Mouse (Mus musculus) brain, adult 2 months (tissue): ENCODE data around the gene Eya4.

ENCODE experiments used
- DNase-seq: peaks from one replicate; pipeline ENCODE4 v3.0.0; 2011; ENCODE audit warnings: low read depth, low spot score

The Eya4 gene

DNA sequence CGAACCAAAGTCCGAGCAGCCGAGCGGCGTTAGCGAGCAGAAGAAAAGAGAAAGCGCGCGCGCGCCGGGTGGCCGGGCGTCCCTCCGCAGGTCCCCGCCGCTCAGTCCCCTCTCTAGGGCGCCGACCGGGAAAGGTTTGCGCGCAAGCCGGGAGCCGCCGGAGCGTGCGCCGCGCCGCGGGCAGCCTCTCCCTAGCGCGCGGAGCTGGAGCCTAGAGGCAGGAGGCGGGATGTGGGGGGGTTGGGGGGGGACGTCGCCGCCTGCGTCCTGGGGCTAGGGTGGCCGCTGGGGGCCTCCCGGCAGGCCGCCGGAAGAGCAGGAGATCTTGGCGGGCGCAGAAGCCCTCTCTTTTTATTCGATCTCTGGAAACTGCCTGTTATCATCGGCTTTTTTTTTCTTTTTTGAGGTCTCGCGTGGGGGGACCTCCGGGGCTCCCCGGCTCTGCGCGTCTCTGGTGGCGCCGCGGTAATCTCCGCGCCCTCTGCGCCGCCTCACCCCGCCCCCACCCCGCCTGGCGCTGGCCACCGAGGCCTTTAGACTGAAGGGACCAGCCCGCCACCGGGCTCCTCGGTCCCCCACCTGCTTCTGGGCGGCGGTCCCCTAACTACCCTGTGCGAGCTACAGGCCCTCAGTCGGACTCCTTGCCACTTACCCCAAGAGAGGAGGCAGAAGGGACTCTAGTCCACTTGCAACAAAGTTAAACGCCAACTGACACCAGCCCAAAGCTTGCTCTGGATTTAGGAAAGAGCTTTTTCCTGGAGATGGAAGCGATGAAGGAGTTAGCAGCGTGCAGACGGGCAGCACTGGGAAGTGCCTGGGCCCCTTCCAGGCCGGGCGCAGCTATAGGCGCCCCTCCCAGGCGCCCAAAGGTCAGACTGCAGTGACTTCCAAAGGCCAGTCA lies at the start of gene Eya4:
Gene Eya4, minus strand, starts transcription at position 776 of the 901 bp plus-strand sequence.
- DNase-seq, result peak; percentile 41

DNA sequence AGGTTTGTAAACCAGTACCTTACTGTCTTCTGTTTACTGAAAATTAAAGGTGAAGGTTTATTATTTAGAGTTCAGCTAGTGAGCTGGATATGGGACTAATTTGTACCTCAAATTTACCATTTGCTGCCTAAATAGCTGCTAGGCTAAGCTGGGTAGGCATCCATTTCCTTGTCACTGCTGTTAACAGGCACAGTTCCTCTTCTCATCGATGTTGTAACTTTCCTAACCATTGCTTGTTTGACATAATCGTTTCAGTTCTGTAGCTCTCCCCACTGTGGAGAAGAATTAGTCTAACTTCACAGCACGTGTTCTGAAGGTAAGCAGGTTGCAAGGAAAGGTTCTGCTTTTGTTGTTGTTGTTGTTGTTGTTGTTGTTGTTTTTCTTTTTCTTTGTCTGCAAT lies 44.8 kb upstream of the Eya4 start:
- DNase-seq, result no peak

DNA sequence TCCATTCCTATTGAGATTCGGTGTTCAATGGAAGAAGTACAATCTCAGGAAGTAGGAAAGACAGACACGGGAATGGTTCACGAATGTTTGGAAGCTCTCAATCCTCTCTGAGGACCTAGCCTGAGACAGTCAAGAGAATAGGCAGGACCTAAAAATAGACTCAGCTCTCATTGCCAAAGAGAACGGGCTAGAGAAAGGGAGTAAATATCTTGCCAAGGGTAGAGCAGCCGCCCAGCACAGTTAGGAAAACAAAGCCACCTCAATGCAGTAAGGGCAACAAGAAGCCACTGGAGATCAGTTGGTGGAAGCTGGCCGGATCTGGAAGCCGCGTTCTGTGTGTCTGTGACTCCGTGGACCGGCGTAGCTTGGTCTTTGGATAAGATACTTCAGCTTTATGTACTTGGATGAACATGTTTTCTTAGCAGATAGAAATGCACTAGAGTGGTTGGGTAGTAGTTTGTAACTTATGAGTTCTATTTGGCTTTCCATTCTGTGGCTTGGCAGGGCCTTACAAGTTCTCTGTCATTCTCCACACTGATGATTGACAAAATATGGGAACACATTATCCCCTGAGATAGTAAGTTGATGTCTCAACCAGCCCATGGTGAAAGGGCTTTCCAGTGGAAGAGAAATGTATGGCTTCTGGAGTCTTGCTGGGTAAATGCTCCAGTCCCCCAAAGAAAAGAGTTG lies 44.1 kb upstream of the Eya4 start:
- DNase-seq, result peak; percentile 6

DNA sequence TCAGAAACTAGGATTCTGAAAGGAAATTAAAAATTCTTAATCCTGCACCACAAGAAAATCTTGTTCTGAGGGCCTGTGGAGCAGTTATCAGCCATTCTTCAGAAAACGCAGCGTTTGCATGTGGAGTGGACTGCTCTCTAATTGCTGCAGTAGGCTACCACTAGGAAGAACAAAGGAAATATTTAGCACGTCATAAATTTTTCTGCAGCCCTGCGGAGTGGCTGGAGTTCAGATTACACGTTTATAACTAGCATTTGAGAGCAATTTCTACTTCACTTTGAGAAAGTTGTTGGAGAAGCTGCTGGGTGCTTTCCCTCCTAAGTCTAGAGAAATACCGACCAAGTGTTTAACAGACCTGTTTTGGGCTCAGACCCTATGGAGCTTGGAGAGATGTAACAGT lies 43.6 kb upstream of the Eya4 start:
- DNase-seq, result no peak

DNA sequence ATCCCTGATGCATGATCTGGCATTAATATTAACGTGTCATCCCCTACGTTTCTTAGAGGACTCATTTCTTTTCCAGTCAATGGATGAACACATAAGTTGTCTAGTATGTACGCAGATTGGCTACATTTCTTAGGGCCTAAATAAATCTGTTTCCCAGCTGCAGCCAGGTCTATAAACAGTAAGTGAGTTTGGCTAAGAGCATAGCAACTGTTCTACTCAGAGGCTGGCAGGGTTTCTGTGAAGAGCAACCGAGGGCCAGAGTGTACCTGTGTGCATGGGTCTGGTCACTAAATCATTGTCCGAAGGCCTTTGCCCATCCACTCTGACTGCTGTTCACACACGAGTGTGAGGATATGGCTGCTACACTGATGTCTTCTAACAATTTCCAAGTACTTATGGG lies 13.3 kb upstream of the Eya4 start:
- no peak for DNase-seq

DNA sequence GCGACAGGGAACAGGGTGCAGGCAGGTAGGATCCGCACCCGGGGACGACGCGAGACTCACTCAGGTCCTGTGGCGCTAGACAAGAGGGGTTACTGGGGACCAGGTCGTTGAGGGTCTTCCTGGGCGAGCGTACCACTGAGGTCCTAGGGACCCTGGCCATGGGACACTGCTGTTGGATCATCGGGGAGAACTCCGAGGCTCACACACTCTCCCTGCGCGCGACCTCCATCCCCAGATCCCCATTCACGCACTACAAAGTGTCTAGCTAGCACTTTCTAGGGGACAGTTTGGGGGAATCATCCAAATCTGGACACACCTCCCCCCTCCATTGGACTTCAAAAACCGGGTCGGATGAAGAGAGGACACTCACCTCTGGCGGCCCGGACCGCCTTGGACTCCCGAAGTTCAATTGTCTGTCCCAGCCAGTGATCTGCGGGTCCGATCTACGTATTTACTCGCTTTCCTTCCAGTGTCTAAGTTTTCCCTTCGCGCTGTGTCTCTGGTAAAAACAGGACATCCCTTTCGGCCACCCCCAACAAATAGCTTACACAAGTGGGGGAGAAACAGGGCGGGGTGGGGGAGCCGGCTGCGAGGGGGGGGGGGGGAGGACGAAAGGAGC lies 1.1 kb downstream of the Eya4 start:
- DNase-seq, result no peak

DNA sequence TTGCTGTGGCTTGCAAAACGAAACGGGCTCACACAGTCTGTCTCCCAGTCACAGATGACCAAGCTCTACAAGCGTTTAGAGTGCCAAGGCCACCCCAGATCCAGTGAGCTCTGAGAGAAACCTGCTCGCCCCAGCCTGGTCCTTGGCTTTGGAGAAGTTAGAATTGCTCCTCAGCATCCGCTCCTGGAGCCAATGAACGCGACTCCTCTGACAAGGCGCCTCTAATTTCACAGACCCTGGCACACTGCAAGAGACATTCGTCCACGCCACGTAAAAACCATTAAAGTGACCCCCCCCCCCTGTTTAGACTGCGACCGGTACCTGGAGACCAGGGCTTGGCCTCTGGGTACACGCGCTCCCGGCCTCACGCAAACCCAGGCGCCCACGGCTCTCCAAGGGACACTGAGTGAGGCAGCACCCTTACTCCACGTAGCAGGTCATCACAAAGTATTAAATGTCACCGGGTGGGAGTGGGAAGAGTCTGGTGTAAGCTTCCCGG lies 1.6 kb downstream of the Eya4 start:
- DNase-seq, result peak; percentile 11

DNA sequence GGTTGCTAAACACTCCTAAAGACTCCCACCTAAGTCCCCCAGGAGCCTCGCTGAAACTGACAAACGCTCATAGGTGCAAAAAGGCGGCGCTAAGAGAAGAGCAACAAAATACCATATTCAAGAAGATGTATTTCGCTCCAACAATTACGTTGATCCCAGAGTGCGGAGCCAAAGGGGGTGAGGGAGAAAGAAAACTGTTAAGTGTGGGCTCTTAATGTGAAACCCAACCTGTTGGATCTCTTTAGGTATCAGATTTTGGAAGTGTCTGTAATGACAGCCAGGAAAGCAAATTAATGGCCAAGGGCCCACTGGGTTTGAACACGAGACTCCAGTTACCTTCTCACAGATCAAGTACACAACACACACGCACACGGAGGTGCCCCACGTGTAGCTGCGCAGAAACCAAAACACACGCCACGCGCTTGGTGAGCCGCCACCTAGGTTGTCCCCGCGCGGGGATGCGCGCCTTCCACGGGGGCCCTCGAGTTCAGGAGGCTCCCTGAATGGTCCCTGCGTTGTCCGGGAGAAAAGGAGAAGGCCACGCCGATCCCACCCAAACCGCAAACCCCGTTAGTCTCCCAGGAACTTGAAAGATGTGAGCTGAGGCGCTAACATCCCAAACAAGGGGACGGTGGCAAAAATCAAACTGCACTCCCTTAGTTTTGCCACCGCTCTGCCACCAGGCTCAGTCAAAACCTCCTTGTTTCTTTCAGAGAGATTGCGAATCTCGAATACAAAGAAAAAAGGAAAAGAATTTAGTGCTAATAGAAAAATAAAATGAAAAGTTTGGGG lies 2.3 kb downstream of the Eya4 start:
- no peak for DNase-seq

DNA sequence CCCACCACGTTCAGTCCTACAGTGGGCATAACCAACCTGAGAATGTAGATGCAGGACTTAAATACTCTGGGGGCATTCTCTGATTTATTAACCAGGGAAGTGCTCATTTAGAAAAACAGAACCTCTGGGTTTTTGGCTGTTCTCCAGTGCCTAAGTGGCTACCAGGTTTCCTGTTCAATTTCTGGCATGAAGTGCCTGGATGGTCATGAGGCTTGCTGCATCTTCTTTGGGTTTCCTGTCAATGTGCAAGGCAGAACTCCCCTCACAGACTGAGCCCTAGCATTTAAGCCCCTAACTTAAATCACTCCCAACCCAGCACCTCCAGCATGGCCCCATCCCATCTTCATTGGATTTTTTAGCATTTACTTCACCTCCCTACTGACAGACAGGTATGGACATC lies 13.3 kb downstream of the Eya4 start:
- no peak for DNase-seq

DNA sequence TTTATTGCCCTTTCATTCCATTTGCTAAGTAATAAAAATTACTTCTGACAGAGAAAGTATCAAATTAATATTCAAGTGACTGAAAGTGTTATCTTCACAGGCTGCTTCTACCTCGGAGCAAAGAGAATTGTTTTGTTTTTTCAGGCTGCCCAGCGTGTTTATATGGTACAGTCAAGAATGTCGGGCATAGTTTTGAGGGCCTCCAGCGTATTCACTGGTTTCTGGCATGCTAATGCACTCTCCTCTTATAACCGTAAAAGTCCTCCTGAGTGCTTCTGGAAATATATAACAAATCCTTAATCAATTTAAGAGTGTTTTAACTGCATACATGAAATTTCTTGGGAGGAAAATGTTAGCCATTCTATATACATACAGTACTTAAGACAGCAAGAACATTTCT lies 17.8 kb downstream of the Eya4 start:
- DNase-seq, result no peak

DNA sequence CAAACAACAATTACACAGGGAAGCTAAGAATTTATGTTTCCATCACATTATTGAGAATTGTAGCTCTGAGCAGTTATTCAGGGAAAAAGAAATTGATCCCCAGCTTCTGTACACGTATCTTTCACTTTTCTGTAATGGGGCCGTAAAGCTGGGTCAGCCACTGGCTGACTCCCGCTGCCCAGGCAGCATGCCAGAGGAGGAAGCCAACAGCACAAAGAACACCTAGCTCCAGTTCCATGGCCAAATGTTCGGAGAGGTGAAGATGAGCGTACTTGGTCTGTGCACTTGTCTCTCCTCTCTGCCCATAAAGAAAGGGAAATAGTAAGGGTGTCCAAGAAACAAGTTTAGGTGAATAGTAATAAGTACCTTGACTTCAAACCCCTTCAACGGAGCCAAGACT lies 22.9 kb downstream of the Eya4 start:
- DNase-seq, result no peak

DNA sequence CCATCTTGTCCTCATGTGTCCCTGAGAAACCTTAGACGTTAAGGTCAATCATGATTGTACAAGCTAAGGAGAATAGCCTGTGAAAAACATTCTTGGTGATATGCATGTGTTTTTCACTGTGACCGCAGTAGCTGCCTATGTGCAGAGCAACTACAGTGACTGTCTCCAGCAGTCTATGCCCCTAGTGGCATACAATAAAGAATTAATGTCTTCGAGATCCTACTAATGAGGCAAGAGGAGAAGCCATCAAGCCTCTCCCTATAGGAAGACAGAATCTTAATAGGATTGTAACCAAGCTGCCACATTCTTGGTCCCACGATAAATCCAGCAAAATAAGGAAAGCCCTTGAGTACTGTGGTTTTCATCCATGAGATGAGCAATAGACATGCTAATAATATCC lies 28.3 kb downstream of the Eya4 start:
- DNase-seq, result no peak

DNA sequence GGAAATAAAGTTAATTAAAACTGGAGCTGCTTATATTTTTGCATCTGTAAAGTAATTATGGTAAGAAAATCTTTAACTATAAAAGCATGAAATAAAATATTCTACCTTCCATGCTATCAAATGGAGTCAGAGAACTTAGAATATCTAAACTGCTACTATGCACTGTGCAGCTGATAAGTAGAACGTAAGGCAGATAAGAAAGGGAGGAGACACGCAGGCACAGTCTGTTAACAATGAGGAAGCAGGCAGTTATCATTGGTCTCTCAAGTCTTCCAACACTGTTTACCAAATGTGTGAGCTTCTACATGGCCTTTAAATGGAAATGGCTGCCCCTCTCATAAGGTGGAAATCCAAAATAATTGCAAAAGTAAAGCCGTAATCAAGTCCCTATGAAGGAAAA lies 55.0 kb downstream of the Eya4 start:
- no peak for DNase-seq

DNA sequence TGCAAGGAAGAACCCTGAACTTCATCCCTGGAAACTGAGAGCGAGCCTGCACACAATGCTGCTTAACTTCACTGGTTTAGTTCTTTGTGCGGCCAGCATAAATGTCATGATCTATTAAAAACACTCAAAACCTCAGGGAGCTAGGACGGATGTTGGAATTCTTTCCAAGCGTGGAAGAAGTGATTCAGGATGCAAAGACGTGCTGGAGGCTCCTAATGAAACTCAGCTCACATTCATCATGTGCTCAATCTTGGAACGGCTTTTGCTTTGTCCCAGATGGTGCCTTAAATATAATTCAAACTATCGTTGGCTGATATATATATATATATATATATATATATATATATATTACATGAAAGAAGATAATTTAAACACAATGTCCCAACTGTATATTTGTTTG lies 58.1 kb downstream of the Eya4 start:
- peak; percentile 2 for DNase-seq

DNA sequence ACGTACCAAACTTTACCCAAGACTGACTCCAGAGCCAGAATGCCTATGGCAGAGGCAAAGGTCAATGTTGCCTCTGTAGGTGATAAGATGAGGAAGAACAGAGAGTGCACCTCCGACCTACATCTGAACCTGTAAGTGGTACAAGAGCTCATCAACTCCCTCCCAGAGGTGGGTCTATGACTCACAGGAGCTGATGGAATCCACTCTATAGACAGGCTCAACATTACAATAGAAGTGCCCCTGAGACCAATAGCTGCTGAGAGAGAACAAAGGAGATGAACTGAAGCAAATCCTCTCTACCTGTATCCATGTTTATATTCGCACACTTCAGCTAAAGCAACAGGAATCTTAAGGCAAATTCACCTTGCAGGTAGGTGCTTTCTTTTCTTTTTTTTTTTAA lies 73.2 kb downstream of the Eya4 start:
- DNase-seq, result no peak

DNA sequence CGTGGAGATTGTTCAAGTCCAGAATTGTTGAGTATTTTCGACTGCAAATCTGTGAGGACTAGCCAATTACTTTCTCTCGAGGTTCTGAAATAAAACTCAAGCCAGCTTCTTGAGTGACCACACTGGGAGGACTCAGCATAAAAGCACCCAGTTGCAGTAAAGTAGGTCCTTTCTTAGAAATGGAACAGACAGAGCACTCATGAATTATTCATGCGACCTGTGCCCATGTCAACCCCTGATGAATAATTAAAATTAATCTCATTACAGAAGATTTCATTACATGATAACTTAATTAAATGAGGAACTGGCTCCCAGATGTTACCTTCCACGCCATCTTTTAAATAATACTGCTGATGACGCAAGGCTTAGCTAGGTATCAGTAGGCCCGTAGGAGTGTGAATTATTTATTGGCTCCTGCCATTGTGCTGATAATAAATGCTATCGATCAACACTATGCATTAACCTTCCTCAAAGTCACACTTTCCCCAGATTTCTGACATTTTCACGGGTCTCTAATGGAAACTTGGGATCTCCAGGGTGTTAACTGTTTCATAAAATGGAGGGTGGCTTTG lies 79.5 kb downstream of the Eya4 start:
- DNase-seq, result no peak

DNA sequence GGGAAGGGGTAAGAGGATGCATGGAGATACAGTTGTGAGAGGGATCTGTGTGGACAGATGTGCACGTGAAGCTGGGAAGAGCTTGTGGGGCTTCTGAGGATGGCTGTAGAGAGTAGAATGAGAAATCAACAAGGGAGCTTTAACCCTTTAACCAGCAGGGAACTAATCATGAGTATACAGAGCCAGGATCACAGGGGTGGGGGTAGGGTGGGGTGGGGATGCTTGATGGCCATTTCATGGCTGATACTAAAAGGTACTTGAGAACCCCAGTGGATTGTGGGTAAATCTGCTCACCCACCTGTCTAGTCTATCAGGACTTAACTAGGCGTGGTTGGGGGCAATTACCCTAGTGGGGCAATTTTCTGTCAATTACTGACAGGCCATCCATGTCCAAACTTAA lies 80.1 kb downstream of the Eya4 start:
- no peak for DNase-seq

DNA sequence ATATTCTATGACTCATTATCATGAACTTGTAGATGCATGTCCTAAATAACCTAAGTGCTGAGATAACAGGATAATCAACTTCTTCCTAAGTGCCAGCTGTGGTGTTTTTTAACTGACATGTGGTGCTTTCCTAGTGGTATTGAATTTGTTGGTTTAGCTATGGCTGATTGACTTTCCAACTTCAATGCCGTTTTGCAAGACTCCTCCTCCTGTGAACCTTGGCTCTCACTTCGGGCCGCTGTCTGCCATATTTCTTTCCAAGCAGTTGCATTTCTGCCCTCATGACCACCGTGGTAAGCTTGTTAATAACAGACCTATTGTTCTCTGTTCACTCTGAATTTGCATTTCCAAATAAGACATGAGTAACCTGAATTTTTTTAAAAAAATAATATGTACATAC lies 98.4 kb downstream of the Eya4 start:
- no peak for DNase-seq

DNA sequence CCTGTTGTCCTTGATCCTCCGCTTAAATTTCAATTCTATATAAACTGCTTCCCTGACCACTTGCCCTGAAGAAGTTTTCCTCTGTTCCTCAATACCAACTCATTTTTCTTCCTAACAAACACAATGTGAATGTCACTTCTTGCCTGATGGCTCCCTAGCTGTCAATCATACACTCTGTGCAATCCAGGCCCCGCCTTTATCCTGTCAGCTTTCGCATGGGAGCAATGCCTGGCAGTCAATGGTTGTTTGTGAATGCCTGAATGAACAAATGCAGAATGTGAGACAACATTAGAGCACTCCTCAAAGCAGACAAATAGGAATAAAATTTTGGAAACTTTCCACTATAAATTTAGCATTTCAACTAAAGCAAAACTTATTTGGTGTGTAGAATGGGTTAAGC lies 104.1 kb downstream of the Eya4 start:
- no peak for DNase-seq

DNA sequence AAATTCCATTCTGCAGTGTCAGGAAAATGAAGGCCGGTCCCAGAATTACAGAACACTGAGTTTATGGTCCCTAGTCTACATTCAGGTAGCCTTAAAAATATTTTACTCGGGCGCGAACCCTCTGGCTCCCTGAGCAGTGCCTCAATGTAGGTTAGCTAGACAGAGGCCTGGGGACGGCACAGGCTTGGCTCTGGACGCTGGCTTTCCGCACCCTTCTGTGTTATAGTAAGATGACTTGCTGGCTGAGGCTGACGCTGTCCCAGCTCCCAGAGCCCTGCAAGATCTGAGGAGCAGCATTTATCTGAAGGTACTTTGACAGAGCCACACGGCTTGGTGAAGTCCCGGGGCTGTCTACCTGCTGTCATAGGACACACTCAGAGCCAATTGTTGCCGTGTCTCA lies 113.7 kb downstream of the Eya4 start:
- DNase-seq, result no peak

DNA sequence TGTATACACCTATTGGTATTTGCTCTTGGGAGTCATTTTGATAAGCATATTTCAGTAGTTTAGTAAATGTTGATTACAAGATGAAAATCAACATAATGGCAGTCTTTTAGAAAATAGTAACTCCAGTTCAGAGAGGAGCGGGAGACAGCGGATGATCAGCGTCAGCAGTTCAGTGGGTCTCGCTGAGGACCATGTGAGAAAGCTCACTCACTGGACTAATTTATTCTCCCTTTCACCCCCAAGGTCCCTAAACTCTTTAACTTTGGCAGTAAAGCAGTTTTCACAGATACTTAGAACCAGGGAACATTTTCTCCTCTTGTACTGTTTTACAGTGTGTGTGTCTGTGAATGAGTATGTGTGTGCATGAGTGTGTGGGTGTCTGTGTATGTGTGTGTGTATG lies 115.2 kb downstream of the Eya4 start:
- DNase-seq, result no peak
